Mouse (Mus musculus): ENCODE results near the gene Syt1.

The Syt1 gene

GRCm38 (mm10) chr10:108450401-108450800, 560.4 kb downstream of the Syt1 start:
- DNase-seq (ENCODE audit: extremely low read depth, low read depth): no peak

GRCm38 (mm10) chr10:108448421-108448820, 562.4 kb downstream of the Syt1 start:
- no peak for DNase-seq (ENCODE audit: extremely low read depth, low read depth)
